Mouse (Mus musculus): Measurements from ENCODE around the gene Gm21294.
"Not testable (repeated sequence)": the region's sequence is repeated elsewhere in the genome, so short reads cannot be mapped to it uniquely, and the experiment has no call there.

Gm21294 gene

DNA sequence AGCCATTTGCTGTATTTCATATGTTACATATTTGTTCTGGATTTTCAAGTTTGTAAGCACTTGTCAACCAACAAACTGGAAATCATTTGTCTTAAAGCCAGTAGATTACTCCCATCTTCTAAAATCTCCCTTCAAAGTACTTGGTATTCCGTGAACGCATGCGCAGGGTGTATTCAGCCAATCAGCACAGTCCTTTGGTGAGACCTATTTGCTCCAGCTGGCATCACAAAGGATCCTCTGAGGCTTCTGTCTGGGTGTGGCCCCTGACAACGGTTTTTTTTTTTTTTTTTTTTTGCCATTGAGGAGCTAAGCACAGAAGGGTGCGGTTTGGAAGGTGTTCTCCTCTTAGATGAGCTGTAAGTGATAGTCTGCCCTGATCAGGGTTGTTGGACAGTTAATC, at the start of gene Gm21294:
Gene Gm21294 (plus strand): TSS at position 301 of the 400 bp plus-strand sequence.
- not testable (repeated sequence) for DNase-seq (ENCODE audit: low read depth, low spot score)

DNA sequence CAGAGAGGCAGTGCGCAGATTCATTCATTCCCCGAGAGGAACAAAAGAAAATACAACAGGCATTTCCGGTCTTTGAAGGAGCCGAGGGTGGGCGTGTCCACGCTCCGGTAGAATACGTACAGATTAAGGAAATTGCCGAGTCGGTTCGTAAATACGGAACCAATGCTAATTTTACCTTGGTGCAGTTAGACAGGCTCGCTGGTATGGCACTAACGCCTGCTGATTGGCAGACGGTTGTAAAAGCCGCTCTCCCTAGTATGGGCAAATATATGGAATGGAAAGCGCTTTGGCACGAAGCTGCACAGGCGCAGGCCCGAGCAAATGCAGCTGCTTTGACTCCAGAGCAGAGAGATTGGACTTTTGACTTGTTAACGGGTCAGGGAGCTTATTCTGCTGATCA, 73.6 kb downstream of the Gm21294 start:
- not testable (repeated sequence) for DNase-seq (ENCODE audit: low read depth, low spot score)

Measured in mesoderm, embryonic 11.5 days (tissue).